In genomic region chr8:71366771-71367528, GRCm38 (mm10) we compare ENCODE assay signal across 7 mouse cellular contexts. TPM values are rescaled to one million over a fixed set of nuclear protein-coding genes. Genes with fewer than 3 reads are reported as not detected.
A peak's percentile ranks its signal among the peaks of the same experiment; 100 is the strongest.
DNase-seq lines count a peak whose midpoint lies in the region; ATAC-seq lines count a peak whose summit lies in the region.

Gene Use1 (plus strand): TSS chr8:71366848.

- no peaks in the 10 kb centered on the region for H3K27me3 ChIP-seq in intestine, embryonic 16.5 days (replicated peaks; ENCODE audit: control insufficient read depth, insufficient read depth, low read length)
- H3K27me3 ChIP-seq in midbrain, embryonic 11.5 days (ENCODE audit: control insufficient read depth, insufficient read depth, low read length), result no peaks in the 10 kb centered on the region

- peak within 1 kb of the TSS; percentile 88 for H3K27ac ChIP-seq in intestine, embryonic 16.5 days (ENCODE audit: low read length)
- H3K27ac ChIP-seq in midbrain, embryonic 11.5 days (ENCODE audit: low read depth, low read length), result peak within 1 kb of the TSS; percentile 75

- peak; percentile 80 for ATAC-seq in intestine, embryonic 16.5 days
- peak; percentile 76 for ATAC-seq in midbrain, embryonic 11.5 days (ENCODE audit: low FRiP score)

- intact Hi-C loops in left cerebral cortex, postnatal 36 days (cut with DNase I), result loop anchor here (5.0 kb wide), 1 partner anchor 470 kb away; the partner anchor contains the start of gene Rpl18a

- H3K4me3 ChIP-seq in intestine, embryonic 16.5 days (ENCODE audit: low read length), result peak within 1 kb of the TSS; percentile 60
- peak within 1 kb of the TSS; percentile 62 for H3K4me3 ChIP-seq in midbrain, embryonic 11.5 days (ENCODE audit: low read depth, low read length)

- peaks cover 19% of the 10 kb centered on the region for H3K4me1 ChIP-seq in intestine, embryonic 16.5 days (ENCODE audit: control insufficient read depth, insufficient read depth, low read length)
- peaks cover 9% of the 10 kb centered on the region for H3K4me1 ChIP-seq in midbrain, embryonic 11.5 days (ENCODE audit: control insufficient read depth, insufficient read depth, low read length)

- WGBS in intestine, embryonic 16.5 days, result under 1% methylated on average over 56 of the region's 56 CpGs
- under 1% methylated on average over 56 of the region's 56 CpGs for WGBS in midbrain, embryonic 11.5 days

- peak; percentile 85 to 88 for DNase-seq in adrenal gland, adult 18-20 months (ENCODE audit: low spot score in 2 of 2)
- peak; percentile 87 for DNase-seq in embryo, embryonic 11.5 days (ENCODE audit: low read depth, low spot score)
- DNase-seq in gastrocnemius, postnatal 4 days (ENCODE audit: low spot score in 2 of 2), result peak; percentile 75 to 90
- DNase-seq in left cerebral cortex, postnatal 36 days (ENCODE audit: low spot score in 2 of 2), result peak; percentile 93 to 94
- peak; percentile 99 for DNase-seq in midbrain, embryonic 11.5 days (ENCODE audit: low spot score, missing footprints)
- DNase-seq in skeletal muscle tissue, adult 2 months (ENCODE audit: low read depth, low spot score), result peak; percentile 90

- H3K36me3 ChIP-seq in intestine, embryonic 16.5 days (ENCODE audit: control insufficient read depth, insufficient read depth, low read length), result peaks cover 12% of the 10 kb centered on the region; the same call in 1 of the 2 replicates
- peaks cover 5% of the 10 kb centered on the region; the same call in 1 of the 2 replicates for H3K36me3 ChIP-seq in midbrain, embryonic 11.5 days (ENCODE audit: control insufficient read depth, insufficient read depth, low read length)

- peak within 1 kb of the TSS; percentile 70 for H3K9ac ChIP-seq in intestine, embryonic 16.5 days (ENCODE audit: low read depth, low read length)
- H3K9ac ChIP-seq in midbrain, embryonic 11.5 days (ENCODE audit: low read length), result peak within 1 kb of the TSS; percentile 74

- peak within 1 kb of the TSS; percentile 82 for H3K4me2 ChIP-seq in intestine, embryonic 16.5 days (ENCODE audit: low read depth, low read length)
- H3K4me2 ChIP-seq in midbrain, embryonic 11.5 days, result peak within 1 kb of the TSS; percentile 67

- H3K9me3 ChIP-seq in intestine, embryonic 16.5 days (ENCODE audit: control insufficient read depth, low read length), result no peaks in the 10 kb centered on the region
- no peaks in the 10 kb centered on the region for H3K9me3 ChIP-seq in midbrain, embryonic 11.5 days (ENCODE audit: control insufficient read depth, low read length)

RNA-seq across cellular contexts. Expression of gene Use1, which starts in this region (rescaled TPM):
- total RNA-seq in adrenal gland, adult 18-20 months (2021), result 100 to 1,000 TPM; 203 to 204 TPM
- total RNA-seq in gastrocnemius, postnatal 4 days (2021), result 100 to 1,000 TPM; 139 to 149 TPM
- polyA plus RNA-seq in intestine, embryonic 16.5 days (2015; fragmentation: Nextera tagmentation; extraction: Ambion mirVana), result 89.5 and 95.8 TPM in 2 replicates
- 100 to 1,000 TPM; 104 to 119 TPM for total RNA-seq in left cerebral cortex, postnatal 36 days (2021)
- 70.9 and 71.7 TPM in 2 replicates for polyA plus RNA-seq in midbrain, embryonic 11.5 days (2014; fragmentation: Nextera tagmentation; extraction: Ambion mirVana)

Comparison
In these comparisons a context has a peak if more than half of its experiments do, and no peak if none do; other contexts are left out.
1. Peak in every context shown above with its lines: DNase-seq, ATAC-seq, H3K4me3 ChIP-seq and H3K27ac ChIP-seq.